Mouse (Mus musculus) frontal cortex, postnatal 25 days (tissue): ENCODE measurements around the gene Brca2.
A peak's percentile ranks its signal among the peaks of the same experiment; 100 is the strongest.

Source experiments
- DNase-seq, 2 experiments: peaks; one replicate each; pipeline ENCODE4 v3.0.0; 2022; ENCODE audit warnings: low spot score in 2 of 2

Gene Brca2

DNA sequence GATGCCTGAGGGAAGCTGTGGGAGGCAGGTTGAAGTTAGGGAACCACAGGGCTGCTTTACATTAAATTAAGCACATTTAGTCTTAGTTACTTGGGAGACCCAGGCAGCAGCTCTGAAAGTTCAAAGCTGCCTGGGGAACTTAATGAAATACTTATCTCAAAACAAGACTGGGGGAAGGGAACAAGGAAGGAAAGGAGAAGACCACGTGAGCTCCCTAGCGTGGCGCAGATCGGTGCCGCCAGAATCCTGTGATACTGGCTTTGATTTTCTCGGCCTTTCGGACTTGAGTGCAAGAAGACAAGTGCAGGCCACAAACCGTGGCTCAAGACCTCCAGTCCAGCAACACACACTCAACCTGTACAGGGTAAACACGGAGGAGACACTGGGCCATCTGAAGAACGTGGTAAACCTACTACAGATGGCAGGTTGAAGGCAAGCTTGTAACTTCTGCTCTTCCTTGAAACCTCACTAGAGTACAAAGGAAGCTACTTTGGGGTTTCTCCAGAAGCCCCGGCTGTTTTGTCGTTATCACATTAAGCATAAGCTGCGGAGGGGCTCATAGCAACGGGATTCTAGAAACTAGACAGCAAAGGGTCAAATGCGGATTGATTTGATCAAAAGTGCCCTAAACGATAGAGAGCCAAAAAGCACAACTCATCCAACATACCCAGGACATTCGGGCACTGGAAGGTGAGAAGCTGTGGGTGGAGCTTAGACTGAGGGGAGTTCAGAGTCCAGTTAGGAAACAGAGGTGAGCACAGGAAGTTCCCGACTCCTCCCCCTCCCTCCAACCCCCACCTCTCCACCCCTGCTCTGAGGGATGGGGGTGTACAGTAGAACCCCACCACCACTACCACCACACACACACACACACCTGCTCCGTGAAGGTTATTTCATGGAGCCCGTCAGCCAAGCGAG lies 76.0 kb downstream of the Brca2 start:
- no peak for DNase-seq

DNA sequence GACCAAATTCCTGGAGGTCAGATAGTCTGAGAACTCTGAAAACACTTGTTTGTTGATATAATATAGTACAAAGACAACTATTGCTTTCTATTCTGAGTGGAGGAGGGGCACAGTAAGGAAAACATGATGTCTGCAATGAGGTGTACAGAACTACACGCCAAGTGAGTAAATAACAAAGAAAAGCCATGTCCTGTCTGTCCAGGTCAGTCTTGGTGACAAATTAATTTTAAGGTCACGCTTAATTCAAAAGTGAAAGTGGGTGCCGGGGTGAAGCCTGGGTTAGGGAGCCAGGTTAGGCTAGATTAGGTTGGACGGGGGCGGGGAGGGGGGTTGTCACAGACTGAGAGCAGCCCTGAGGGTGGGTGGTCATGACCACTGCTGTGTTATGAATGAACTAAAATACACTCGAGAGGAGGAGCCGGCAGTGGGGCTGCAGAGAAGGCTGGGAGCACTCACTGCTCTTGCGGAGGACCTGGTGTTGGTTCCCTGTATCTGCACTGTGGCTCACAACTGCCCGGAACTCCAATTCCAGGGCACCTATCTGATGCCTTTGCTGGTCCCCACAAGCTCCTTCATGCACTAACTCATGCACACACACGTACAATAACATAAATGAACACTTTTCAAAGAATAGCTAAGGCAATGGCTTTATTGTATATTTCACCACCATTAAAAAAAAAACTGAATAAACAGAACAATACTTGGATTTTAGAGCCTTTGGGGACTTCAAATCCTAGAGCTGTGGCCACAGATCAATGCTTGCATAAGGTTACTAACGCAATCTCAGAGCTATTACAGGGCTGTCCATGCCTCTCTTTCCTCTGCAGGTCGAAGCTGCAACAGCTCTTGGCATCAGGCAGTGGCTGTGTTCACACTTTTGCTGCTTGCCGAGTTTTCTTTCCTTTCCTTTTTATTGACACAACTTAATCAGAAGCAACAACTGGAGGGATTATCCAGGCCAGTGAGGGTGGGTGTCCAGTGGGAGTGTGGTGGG lies 77.2 kb downstream of the Brca2 start:
- no peak for DNase-seq

GRCm38 (mm10) chr5:150600554-150601440 lies 78.4 kb downstream of the Brca2 start:
- DNase-seq, result no peak

DNA sequence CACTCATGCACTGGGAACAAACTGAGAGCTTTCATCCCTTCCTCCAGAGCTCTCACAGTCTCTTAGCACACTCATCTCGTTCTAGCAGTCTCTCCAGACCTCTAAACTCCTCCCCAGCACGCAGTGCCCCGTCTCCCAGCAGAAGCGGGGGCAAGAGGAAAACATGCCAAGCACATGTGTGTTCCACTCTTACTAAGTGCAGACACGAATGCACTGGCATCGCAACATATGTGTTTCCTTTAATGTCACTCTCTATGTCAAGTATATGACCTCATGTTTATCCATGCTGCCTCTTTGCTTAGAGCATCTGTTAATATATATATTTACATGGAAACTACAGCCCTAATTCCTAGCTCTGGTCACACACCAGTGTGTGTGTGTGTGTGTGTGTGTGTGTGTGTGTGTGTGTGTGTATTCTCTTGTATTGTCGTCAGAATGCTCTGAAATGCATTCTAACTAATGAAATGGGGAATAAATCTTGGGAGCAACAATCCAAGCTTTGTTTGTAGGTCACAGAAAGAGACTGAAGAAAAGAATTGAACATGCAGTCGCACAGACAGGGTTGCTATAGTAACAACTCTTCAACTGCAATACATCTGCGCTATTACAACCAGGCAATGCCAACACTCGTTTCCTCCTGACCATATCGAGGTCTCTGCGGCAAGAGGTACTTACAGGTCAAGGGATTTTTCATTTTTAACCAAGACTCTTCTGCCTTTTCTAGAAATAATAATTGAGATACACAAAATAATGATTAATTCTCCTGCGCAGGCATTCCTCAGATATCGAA lies 79.2 kb downstream of the Brca2 start:
- DNase-seq, result no peak

- no peak for DNase-seq
Observed at GRCm38 (mm10) chr5:150606131-150606530, 83.7 kb downstream of the Brca2 start.

DNA sequence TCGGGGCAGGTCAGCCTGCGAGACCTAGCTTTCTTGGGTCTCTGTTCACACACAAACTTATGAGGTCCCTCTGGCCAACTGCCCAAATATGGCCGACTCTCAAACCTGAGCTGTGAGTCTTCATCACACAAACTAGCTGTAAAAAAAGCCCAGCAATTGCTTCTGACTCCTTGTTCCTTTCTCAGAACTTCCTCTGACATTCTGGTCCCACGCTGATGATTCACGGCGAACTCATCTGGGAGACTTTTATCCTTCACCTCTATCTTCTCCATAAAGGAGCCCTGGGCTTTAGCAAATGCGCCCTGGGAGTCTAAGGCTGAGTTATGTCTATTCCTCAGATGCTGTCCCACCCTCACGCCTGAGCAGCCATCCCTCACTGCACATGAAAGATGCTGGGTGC lies 85.2 kb downstream of the Brca2 start:
- DNase-seq, result no peak

GRCm38 (mm10) chr5:150611136-150611535 lies 88.7 kb downstream of the Brca2 start:
- DNase-seq, result no peak

DNA sequence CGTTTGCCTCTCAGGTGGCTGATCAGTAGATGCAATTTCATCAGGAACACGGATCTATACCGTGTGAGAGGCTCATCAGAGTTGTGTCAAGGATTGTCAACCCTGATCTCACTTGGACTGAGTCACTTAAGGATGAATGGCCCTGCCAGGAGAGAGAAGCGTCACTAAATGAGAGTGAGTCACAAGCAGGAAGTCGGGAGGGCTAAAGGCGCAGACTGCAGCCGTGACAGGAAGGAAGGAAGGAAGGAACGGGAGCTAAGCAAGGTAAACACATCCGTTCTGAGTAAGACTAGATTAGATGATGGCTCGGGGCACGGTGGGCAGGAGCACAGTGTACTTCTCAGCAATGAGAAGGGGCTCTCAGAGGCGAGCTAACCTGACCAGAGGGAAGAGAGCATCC lies 89.3 kb downstream of the Brca2 start:
- DNase-seq, result peak in 1 of 2 experiments; percentile 15

- DNase-seq, result no peak
Observed at GRCm38 (mm10) chr5:150614054-150614453, 91.6 kb downstream of the Brca2 start.

GRCm38 (mm10) chr5:150616216-150616615 lies 93.8 kb downstream of the Brca2 start:
- DNase-seq, result no peak

- DNase-seq, result no peak
Observed at GRCm38 (mm10) chr5:150616731-150617130, 94.3 kb downstream of the Brca2 start.

DNA sequence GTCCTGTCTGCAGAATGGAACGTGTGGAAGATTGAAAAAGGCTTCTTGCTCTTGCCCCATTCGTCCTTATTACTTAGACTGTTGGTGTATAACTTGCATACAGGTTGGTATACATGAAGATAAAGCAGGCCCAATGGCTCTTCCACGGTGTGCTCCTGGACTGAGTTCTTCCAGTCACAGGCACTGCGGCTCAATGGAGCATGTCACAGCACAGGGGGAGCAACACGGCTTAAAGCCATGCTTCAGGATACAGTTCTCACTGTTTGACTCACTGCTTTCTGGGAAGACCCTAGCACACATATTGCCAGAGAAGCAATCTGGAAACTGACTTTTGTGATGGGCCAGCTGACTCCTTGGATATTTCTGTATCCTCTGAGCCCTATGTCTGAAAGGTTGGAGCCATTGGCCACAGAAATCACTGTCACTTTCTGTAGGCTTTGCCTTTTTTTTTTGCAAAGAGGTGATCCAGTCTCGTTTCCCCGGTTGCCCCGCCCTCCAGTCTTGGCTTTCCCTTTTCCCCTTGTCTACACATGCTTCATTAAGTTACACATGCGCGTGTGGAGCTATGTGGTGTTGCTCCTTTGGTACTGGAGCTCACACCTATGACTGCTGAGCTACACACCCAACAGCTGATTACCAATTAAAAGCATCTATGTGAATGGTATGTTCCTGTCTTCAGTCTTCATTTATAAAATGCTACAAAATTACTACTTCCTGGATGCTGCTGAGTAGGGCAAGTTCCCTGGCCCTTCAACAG lies 96.3 kb downstream of the Brca2 start:
- no peak for DNase-seq
